Mouse (Mus musculus) heart, embryonic 10.5 days (tissue): Measurements from ENCODE around the gene Ppm1g. TPM values are rescaled to one million over a fixed set of nuclear protein-coding genes. Genes with fewer than 3 reads are reported as not detected.
A peak's percentile ranks its signal among the peaks of the same experiment; 100 is the strongest.
"Not testable (repeated sequence)": the region's sequence is repeated elsewhere in the genome, so short reads cannot be mapped to it uniquely, and the experiment has no call there.

Experiments
- DNase-seq: peaks from one replicate; pipeline ENCODE4 v3.0.0-alpha.2; 2017; ENCODE audit warnings: low spot score
- H3K27ac ChIP-seq: fragments of 300-500 bp; sonication (generic); 2 replicates; pipeline ENCODE4 v1.5.1; 2016; ENCODE audit warnings: mild to moderate bottlenecking
- H3K27me3 ChIP-seq: fragments of 300-500 bp; sonication (generic); 2 replicates; pipeline ENCODE4 v1.6.1; 2016; ENCODE audit warnings: mild to moderate bottlenecking; ENCODE audit not compliant: poor library complexity, insufficient read depth, severe bottlenecking
- H3K36me3 ChIP-seq: fragments of 300-500 bp; sonication (generic); 2 replicates; pipeline ENCODE4 v1.6.1; 2016; ENCODE audit warnings: mild to moderate bottlenecking, moderate library complexity
- H3K4me1 ChIP-seq: fragments of 300-500 bp; sonication (generic); 2 replicates; pipeline ENCODE4 v1.6.1; 2016; ENCODE audit warnings: mild to moderate bottlenecking
- H3K4me3 ChIP-seq: fragments of 300-500 bp; sonication (generic); 2 replicates; pipeline ENCODE4 v1.5.1; 2016; ENCODE audit warnings: mild to moderate bottlenecking, moderate library complexity
- H3K9me3 ChIP-seq: fragments of 300-500 bp; sonication (generic); 2 replicates; pipeline ENCODE4 v1.6.1; 2016; ENCODE audit warnings: mild to moderate bottlenecking, moderate library complexity
- WGBS: fragments of 180-500 bp; shearing (Covaris S2); methylation state at CpG from one replicate; pipeline ENCODE4 v1.1.7; 2016; 5-methylcytosine and 5-hydroxymethylcytosine counted together
- polyA plus RNA-seq: library from polyadenylated mRNA; unstranded; fragments of >200 nt; fragmentation: Nextera tagmentation; extraction: Ambion mirVana; gene quantifications from 2 replicates; pipeline ENCODE4 v1.2.1, GENCODE M21; 2016

Gene Ppm1g
- polyA plus RNA-seq, 1 experiment from 2014 or later, result 151 TPM

DNA sequence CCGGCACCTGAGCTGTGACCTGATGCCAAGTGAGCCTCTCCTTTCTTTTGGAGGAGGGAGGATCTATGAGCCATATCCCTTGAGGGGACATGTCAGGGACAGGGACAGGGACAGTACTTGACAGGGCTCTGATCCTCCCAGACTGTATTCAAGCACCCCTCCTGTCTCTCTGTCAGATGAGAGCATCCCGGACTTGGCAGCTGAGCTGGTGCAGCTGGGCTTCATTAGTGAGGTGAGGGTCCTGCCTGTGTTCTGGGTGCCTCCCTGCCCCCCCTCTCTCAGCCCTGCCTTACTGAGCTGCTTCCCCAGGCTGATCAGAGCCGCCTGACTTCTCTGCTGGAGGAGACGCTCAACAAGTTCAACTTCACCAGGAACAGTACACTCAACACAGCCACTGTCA lies 30.2 kb upstream of the Ppm1g start:
- peaks cover 49% of the 10 kb centered on the region for H3K4me1 ChIP-seq
- no peaks in the 10 kb centered on the region for H3K9me3 ChIP-seq
- peak overlapping the region; percentile 81 for H3K27ac ChIP-seq
- H3K4me3 ChIP-seq, result peak overlapping the region; percentile 59
- DNase-seq, result no peak
- peaks cover 96% of the 10 kb centered on the region for H3K36me3 ChIP-seq
- H3K27me3 ChIP-seq, result no peaks in the 10 kb centered on the region
- 60% methylated on average over 4 of the region's 4 CpGs for whole genome bisulfite sequencing

DNA sequence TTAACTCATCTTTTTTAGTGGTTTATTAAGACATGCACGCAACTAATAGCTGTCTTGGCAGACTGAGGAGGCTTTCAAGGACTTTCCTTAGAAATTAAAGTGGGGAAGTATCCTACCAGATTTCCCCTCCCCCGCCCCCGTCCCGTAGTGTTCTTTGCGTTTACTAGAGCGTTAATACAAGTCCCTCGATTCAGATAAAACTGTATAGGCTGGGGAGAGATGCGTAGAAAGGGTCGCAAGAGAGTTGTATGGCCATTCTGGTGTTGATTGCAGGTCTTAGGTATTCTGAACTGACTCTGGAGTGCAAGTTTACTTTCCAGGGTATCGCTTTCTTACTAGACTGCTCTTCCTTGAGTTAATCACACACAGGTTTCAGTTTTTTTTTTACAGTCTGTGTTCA lies 21.7 kb upstream of the Ppm1g start:
- H3K27ac ChIP-seq, result no peak overlapping the region

DNA sequence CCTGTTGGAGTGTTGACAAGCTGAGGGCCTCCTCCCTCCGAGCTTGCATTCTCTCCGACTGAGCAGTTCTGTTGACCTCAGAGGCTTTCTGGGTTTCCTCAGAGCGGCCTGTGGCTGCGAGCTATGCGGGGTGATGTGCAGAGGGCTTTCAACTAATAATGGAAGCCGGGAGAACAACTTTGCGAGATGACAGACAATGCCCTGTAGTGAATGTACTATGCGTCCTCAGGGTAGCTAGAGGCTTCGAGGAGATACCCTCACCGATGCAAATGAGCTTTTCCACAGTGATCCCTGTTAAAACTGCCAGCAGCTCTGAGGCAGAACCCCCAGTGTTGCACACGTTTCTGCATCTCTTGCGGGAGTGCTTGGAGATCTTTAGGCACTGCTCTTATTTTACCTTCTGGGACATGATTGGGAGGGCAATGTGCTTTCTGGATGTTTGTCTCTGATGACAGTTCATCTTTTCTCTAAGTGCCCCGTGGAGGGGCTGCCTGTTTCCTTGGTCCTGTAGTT lies 21.1 kb upstream of the Ppm1g start:
- H3K4me3 ChIP-seq, result peak overlapping the region; percentile 94
- no peak for DNase-seq
- H3K36me3 ChIP-seq, result peaks cover 30% of the 10 kb centered on the region
- WGBS, result under 1% methylated on average over 13 of the region's 13 CpGs
- 0 out of 2 replicates have a peak, but pooled peaks cover 8% of the 10 kb centered on the region for H3K4me1 ChIP-seq
- no peaks in the 10 kb centered on the region for H3K27me3 ChIP-seq
- H3K9me3 ChIP-seq, result no peaks in the 10 kb centered on the region
- peak overlapping the region; percentile 97 for H3K27ac ChIP-seq

More for the DNA sequence above, 21.7 kb upstream of the Ppm1g start:
- no peaks in the 10 kb centered on the region for H3K9me3 ChIP-seq
- peaks cover 37% of the 10 kb centered on the region for H3K36me3 ChIP-seq
- WGBS, result 30% methylated on average over 10 of the region's 10 CpGs
- H3K27me3 ChIP-seq, result no peaks in the 10 kb centered on the region
- H3K4me1 ChIP-seq, result 0 out of 2 replicates have a peak, but pooled peaks cover 8% of the 10 kb centered on the region
- no peak for DNase-seq
- H3K4me3 ChIP-seq, result peak overlapping the region; percentile 94

DNA sequence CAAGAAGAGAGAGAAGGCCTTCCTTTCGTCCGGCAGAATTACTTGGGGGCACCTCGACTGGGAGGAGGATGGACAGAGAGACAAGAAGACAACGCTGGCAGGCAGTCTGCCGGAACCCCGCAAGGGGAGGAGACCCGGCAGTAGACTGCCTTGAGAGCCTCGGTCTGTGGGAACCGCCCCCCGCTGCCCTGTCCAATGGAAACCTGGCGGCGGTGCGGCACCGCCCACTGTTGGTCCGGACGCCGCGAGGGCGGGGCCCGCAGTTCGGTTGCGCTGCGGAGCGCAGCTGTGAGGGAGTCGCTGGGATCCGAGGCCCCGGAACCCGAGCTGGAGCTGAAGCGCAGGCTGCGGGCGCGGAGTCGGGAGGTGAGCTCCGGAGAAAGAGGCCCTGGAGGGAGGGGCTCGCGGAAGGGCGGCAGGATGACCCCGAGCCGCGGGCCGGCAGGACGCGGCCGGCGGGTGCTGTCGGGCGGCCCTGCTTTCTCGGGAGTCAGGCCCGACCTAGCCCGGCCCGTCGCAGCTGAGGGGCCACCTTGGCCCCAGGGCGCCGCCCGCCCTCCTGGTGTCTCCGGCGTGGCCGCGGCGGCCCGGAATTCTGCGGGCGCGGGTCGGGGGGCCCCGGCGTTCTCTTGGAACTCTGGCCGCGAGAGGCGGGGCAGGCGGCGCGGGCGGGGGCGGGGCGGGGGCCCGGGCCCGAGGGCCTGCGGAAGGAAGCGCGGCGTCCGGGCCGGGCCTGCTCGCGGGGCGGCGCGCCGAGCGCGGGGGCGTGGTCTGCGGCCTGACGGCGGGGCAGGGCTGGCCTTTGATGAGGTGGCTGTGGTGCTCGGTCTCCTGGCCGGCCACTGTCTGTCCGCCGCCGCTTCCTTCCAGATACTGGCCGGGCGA lies 20.4 kb upstream of the Ppm1g start, which contains the start of the genes Nrbp1 and Gm9970:
Nrbp1 (plus strand) TSS at position 228 of the 885 bp plus-strand sequence.
Gm9970 (minus strand) TSS at position 596 of the 885 bp plus-strand sequence.
- peak within 1 kb of the TSS; percentile 94 for H3K4me3 ChIP-seq
- DNase-seq, result peak; percentile 97
- peaks cover 23% of the 10 kb centered on the region for H3K36me3 ChIP-seq
- under 1% methylated on average over 103 of the region's 103 CpGs for WGBS
- peak within 1 kb of the TSS; percentile 97 for H3K27ac ChIP-seq
- peaks cover 3% of the 10 kb centered on the region; the same call in 1 of the 2 replicates for H3K9me3 ChIP-seq
- H3K4me1 ChIP-seq, result 0 out of 2 replicates have a peak, but pooled peaks cover 8% of the 10 kb centered on the region
- H3K27me3 ChIP-seq, result no peaks in the 10 kb centered on the region

DNA sequence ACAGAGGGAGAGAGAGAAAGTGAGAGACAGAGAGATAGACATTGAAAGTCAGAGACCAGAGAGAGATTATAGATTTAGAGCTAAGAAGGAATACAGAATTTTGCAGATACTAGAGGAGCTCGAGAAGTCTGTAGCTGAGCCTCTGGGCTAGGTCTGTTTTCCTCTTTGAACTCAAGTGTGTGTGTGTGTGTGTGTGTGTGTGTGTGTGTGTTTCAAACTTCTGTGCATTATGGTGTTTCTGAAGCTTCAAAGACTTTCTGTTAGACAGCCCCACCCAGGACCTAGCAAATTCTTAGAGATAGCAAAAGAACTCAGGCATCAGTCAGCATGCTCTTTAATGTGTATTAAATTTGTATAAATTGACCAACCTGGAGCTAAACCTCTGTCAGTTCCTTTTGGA lies 6.2 kb upstream of the Ppm1g start:
- H3K4me3 ChIP-seq, result no peak overlapping the region
- H3K4me1 ChIP-seq, result no peaks in the 10 kb centered on the region
- no peaks in the 10 kb centered on the region for H3K27me3 ChIP-seq
- no peaks in the 10 kb centered on the region for H3K9me3 ChIP-seq
- no peaks in the 10 kb centered on the region for H3K36me3 ChIP-seq
- no peak for DNase-seq
- WGBS, result 76% methylated on average over 1 of the region's 1 CpGs
- no peak overlapping the region for H3K27ac ChIP-seq

DNA sequence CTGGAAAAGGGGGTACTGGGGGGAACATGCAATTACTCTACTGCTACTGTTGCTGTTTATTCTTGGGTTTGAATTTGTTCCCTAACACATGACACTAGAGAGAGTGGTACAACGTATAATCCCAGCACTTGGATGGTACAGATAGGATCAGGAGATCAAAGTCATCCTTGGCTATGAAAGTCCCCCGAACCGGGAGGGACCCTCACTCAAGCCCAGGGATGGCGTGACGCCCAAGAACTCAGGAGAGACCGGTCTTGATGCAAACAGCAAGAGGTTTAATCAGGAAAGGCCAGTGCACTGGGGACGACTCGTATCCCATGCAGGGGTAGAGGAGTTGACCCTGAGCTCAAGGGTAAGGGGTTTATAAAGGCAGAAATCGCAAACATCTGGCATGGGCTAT lies 2.2 kb upstream of the Ppm1g start:
- Histone ChIP-seq H3K9me3 (no peaks in the 10 kb centered on the region), H3K36me3 (no peaks in the 10 kb centered on the region), H3K27ac (no peak overlapping the region), H3K4me3 (no peak overlapping the region), H3K27me3 (no peaks in the 10 kb centered on the region), H3K4me1 (peaks cover 9% of the 10 kb centered on the region; the same call in 1 of the 2 replicates)
- no peak for DNase-seq
- WGBS, result 91% methylated on average over 9 of the region's 9 CpGs

DNA sequence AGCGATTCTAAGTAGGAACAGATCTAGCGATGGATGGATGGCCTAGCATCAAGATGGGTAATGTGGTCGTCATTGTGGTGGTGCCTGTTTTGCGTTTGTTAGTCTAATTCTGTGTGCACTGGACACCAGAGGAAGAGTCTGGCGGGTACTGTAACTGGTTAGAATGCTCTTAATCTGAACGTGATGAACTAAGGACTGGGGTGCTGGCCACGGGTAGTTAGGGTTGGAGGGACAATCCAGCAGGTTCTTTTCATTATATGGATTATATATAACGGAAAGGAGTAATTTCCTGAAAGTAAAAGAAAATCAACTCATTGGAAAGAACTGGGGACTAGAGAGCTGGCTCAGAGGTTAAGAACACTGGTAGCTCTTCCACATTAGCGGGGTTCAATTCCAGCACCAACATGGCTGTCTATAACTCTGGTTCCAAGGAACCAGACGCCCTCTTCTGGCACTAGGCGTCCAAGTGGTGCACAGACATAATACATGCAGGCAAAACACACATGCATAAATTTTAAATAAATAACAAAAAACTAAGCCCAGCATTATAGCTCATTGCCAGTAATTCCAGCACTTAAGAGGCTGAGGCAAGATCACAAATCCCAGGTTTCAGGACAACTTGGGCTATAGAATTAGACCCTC lies 938 bp upstream of the Ppm1g start:
- Histone ChIP-seq H3K27me3 (no peaks in the 10 kb centered on the region), H3K4me3 (peak overlapping the region; percentile 99), H3K4me1 (peaks cover 9% of the 10 kb centered on the region; the same call in 1 of the 2 replicates), H3K27ac (peak overlapping the region; percentile 97), H3K36me3 (no peaks in the 10 kb centered on the region), H3K9me3 (no peaks in the 10 kb centered on the region)
- no peak for DNase-seq
- WGBS, result 17% methylated on average over 11 of the region's 11 CpGs

DNA sequence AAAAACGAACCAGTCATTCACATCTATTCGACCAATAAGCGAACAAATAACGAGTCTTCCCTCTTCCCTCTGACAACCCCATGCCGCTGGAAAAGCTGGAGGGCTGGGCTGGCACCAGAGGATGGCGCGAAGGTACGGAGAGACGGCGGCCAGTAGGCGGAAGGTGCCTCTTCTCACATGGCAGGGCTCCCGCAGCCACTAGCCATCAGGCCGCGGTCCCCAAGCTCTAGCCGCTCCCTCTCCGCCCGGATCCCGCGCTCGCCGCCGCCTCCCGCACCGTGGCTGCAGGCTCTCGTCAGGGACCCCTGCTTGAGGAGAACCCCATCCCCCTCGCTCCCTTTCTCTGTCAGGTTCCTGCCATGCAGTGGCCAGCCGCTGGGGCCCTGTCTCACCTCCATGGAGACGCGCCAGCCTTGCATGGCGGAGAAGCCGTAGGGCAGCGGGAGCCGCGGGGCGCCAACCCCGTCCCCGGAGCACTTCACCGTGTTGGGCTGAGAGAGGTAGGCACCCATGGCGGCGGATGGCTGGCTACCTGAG lies 508 bp downstream of the Ppm1g start:
- DNase-seq, result no peak
- no peaks in the 10 kb centered on the region for H3K36me3 ChIP-seq
- H3K9me3 ChIP-seq, result no peaks in the 10 kb centered on the region
- H3K27ac ChIP-seq, result peak overlapping the region; percentile 97
- under 1% methylated on average over 40 of the region's 40 CpGs for WGBS
- H3K4me1 ChIP-seq, result peaks cover 9% of the 10 kb centered on the region; the same call in 1 of the 2 replicates
- no peaks in the 10 kb centered on the region for H3K27me3 ChIP-seq
- H3K4me3 ChIP-seq, result peak overlapping the region; percentile 99

DNA sequence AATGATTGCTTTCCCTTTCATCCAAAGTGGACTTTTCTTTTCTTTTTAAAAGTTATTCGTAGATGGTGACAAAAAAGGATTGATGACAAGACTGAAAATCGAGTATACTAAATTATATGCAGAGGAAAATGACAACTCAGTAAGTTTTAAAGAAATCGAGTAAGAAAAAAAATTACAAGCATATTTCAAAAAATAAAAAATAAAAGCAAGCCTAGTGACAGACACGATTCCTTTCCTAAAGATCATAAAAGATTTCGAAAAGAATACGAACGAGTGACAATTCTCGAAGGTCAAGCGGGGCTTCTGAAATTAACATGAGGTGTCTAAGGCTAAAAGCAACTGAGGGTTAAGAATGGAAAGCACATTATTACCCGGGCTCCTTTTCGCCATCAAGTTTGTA lies 1.0 kb downstream of the Ppm1g start:
- Histone ChIP-seq H3K9me3 (no peaks in the 10 kb centered on the region), H3K27ac (peak overlapping the region; percentile 97), H3K36me3 (no peaks in the 10 kb centered on the region), H3K4me3 (peak overlapping the region; percentile 99), H3K4me1 (peaks cover 9% of the 10 kb centered on the region; the same call in 1 of the 2 replicates), H3K27me3 (no peaks in the 10 kb centered on the region)
- no peak for DNase-seq
- WGBS, result 1% methylated on average over 11 of the region's 11 CpGs

DNA sequence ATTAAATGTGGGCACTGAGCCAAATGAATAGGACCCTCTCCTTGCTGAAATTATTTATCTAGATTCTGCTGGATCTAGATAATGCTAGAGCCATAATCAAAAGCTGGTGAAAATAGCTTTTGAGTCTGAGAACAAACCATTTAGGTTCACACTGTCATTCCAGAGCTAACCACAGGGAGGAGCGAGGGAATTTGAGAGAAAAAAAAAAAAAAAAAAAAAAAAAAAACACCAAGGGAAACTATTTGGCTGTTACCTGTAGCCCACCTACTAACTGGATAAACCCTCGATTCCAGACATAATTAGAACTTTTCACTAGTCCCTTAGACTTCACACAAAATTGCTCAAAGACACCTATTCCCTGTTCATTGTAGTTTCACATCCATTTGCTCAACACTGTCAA lies 1.4 kb downstream of the Ppm1g start:
- Histone ChIP-seq H3K27ac (0 out of 2 replicates have a peak overlapping the region, but pooled peaks have one; percentile 97), H3K27me3 (no peaks in the 10 kb centered on the region), H3K36me3 (no peaks in the 10 kb centered on the region), H3K4me3 (peak overlapping the region; percentile 99), H3K9me3 (no peaks in the 10 kb centered on the region), H3K4me1 (peaks cover 9% of the 10 kb centered on the region; the same call in 1 of the 2 replicates)
- WGBS, result 6% methylated on average over 2 of the region's 2 CpGs
- DNase-seq, result no peak

DNA sequence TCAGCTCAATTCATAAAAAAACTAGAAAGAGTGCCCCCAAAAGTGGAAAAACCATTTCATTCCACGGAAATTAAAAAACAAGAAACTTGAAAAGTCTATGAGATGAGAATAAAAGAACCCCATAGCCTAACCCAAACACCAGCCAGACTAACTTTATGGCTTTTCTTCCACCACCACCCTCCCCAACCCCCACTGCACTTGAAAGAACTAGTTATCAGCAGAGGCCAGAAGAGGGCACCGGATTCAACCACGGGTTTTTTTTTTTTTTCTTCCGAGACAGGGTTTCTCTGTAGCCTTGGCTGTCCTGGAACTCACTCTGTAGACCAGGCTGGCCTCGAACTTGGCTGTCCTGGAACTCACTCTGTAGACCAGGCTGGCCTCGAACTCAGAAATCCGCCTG lies 2.2 kb downstream of the Ppm1g start:
- Histone ChIP-seq H3K27ac (no peak overlapping the region), H3K4me3 (peak overlapping the region; percentile 6; the same call in 1 of the 2 replicates), H3K9me3 (no peaks in the 10 kb centered on the region), H3K36me3 (no peaks in the 10 kb centered on the region), H3K4me1 (peaks cover 9% of the 10 kb centered on the region; the same call in 1 of the 2 replicates), H3K27me3 (no peaks in the 10 kb centered on the region)
- no peak for DNase-seq
- WGBS, result 46% methylated on average over 7 of the region's 7 CpGs

DNA sequence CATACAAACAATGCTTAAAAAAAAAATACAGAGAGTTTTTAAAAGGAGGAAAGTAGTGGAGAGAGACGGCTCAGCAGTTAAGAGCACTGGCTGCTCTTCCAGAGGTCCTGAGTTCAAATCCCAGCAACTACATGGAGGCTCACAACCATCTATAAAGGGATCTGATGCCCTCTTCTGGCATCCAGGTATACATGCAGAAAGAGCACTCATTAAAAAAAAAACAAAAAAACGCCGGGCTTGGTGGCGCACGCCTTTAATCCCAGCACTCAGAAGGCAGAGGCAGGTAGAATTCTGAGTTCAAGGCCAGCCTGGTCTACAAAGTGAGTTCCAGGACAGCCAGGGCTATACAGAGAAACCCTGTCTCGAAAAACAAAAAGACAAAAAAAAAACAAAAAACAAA lies 3.9 kb downstream of the Ppm1g start:
- 85% methylated on average over 6 of the region's 6 CpGs for WGBS
- not testable (repeated sequence) for H3K27me3 ChIP-seq, H3K4me3 ChIP-seq, DNase-seq, H3K36me3 ChIP-seq, H3K4me1 ChIP-seq, H3K27ac ChIP-seq, H3K9me3 ChIP-seq
